Mouse (Mus musculus): Measurements from ENCODE around the gene Eps8l2.

DNA sequence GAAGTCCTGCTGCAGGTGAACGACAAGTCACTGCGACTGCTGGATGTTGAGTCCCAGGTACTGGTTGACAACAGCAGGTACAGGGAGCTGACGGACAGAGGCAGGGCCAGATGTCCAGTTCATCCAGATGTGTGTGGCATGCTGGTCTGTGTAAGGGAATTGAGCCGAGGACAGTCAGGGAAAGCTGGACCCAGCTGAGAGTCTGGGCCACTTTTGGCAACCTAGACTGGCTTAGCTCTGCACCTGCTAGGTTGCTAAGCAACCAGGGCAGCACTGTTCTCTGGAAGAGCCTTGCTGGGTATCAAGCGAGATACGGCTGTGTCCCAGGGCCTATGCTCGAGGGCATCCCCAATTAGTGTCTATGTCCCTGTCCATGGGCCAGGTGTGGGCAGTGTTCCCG, 16.4 kb downstream of the Eps8l2 start:
- TF ChIP-seq CTCF (IDR thresholded peaks at IDR 0.05) (no peak), EP300 (IDR thresholded peaks at IDR 0.05) (no peak)
